Mouse (Mus musculus) common myeloid progenitor, adult 5-6 weeks (primary cell): ENCODE measurements at regions not wholly inside any gene's neighbourhood (a gene's known extent, or its start where the extent isn't known, plus 50 kb on each side); places are given as distances from the start of the nearest gene placed in this dataset.

Source experiments
- ATAC-seq: replicated peaks from 2 replicates; pipeline ENCODE4 v1.8.0; 2016; ENCODE audit warnings: low read depth, mild to moderate bottlenecking, moderate TSS enrichment, inconsistent platforms; ENCODE audit not compliant: poor library complexity, severe bottlenecking

- 0 out of 2 replicates have a peak, but pooled peaks have one; percentile 63 for ATAC-seq
Observed at GRCm38 (mm10) chr1:26573798-26574450, 113.3 kb downstream of the 4931408C20Rik start.

GRCm38 (mm10) chr1:26559505-26559904 lies 127.8 kb downstream of the 4931408C20Rik start:
- ATAC-seq, result no peak

GRCm38 (mm10) chr1:26524537-26524936 lies 162.7 kb downstream of the 4931408C20Rik start:
- no peak for ATAC-seq

GRCm38 (mm10) chr1:26511368-26511767 lies 175.9 kb downstream of the 4931408C20Rik start:
- ATAC-seq, result no peak
